Mouse (Mus musculus): ENCODE results near the gene Ms4a6b.
"Not testable (repeated sequence)": the region's sequence is repeated elsewhere in the genome, so short reads cannot be mapped to it uniquely, and the experiment has no call there.

Gene Ms4a6b

DNA sequence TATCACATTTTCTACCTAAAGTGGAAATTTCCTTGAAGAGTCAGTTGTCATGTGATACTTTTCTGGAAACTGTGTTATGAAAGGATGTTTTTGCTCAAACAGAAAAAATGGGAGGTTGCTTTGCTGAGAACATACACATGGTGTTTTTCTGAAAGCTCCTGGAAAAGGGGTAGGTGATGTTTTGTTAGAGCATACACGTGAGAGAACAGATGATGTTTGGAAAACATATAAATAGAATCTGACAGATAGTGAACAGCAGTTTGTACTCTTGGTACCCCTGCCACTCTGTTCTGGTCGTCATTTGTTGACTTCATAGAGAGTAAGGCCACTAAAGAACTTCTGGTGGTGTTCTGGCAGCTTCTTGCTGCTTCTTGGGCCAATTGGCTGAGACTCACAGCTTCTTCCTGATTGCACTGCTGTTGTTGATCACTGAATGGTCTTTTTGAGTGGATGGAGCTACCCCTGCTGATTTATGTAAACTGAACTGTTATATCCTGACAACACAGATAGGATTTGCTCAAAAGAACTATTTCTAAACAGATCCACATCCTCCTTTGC, 17.7 kb downstream of the Ms4a6b start:
- DNase-seq (ENCODE audit: low read depth), result no peak

DNA sequence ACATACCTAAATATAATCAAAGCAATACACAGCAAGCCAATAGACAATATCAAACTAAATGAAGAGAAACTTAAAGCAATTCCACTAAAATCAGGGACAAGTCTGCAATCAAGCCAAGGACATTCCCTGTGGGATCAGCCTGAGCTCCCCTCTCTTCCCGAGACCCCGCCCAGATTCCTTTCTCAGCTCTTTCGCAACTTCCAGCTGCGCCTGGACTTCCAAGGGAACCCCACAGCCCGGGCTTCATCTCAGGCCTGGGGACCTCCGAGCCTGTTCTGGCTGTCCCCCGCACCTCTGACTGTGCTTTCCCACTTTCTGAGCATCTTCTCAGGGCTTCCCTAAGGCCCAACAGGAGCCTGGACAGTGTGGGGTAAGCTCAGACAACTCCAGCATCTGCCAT, 20.3 kb downstream of the Ms4a6b start, which contains the start of gene Ms4a4d:
TSS of gene Ms4a4d (plus strand) at position 209 of the 400 bp plus-strand sequence.
- DNase-seq (ENCODE audit: low read depth), result no peak

DNA sequence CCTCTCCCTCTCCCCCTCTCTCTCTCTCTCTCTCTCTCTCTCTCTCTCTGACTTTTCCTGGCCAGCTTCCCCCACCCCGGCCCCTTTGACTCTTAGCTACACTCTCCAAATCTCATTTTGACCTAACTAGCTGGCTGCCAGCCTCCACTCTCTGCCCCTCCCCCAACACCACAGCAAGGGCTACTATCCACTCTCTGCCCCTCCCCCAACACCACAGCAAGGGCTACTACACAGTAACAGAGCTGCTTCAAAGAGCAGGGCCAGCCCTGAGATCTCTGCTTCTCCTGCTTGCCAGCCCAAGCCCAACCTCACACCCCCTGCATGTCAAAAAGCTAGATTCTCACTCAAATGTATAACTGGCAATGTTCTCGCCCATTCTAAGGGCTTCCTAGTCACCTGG, 21.0 kb downstream of the Ms4a6b start:
- no peak for DNase-seq (ENCODE audit: low read depth)

DNA sequence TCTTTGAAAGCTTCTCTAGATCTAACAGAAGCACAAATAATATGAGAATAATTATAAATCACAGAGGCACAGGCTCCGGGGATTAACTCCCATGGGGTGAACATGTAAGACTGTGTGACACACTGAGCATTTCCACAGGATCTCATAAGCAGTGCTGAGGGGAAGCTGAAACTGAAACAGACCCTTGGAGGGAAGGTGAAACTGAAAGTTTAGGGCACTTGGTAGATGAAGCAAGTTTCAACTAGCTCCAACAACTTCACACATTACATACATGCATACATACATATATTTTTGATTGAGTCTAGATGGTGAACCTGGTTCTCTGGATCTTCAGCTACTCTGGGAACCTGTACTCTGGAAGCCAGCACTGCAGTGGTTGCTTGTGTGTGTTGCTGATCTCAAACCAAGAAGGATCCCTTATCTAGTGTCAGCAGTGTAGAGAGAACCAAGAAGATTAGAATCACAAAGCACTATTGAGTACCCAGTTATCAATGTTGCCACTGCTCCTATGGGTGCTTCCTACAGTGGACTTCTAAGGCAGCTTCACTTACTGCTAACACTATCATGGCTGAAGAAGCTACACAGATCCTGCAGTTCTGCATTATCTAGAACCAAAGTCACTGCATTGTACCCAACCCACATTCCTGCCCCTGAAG, 24.0 kb downstream of the Ms4a6b start:
- DNase-seq (ENCODE audit: low read depth), result not testable (repeated sequence)

DNA sequence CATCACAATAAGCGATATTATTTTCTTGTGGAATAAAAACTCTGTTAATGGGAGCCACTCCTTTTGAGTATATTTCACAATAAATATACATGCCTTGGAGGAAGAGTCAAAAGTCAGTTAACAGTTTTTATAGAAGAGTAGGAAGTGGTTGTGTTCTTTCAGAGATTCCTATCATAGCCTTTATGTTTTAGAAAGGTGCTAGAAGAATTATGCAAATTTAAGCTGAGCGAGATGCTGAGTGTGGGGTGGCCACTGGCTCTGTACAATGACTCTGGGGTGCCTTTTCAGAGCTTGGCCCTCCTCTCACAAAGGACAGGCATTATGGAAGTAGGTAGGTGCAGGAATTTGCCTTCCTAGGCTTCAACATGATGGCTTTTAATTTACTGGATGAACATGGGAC, 28.1 kb downstream of the Ms4a6b start:
- DNase-seq (ENCODE audit: low read depth), result not testable (repeated sequence)

DNA sequence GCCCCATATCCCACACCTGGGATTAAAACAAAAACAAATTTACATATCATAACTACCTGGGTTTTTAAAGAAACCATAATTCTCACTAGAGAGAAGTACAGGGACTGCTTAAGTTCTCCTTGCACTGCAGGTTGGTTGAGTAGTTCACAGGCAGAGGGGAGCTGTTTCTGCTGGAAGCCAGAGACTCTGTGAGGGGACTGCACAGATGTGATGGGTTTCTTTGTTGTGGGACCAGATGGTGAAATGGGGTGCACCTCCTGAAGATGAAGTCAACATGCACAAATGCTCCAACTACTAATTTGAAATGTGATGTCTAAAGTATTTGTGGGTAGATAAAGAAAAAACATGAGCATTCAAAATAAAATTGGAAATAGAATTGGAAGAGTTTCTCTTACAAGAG, 31.6 kb downstream of the Ms4a6b start:
- DNase-seq (ENCODE audit: low read depth), result no peak

DNA sequence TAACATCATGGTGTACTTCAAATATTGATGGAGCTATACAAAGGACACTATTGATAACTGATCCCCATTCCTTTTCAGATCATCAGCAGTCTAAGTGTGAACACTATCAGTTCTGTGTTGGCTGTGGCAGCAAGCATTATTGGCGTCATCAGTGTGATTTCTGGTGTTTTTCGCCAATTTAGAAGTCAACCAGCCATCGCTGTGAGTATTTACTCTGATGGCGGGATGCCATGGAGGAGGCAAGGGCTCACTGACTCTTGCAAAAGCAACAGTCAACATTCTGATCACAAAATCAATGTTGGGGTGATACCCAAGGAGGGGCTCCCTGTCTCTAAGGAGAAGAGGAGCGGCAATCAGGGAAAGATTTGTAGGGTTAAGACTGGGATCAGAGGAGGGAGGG, 38.4 kb downstream of the Ms4a6b start:
- DNase-seq (ENCODE audit: low read depth), result no peak

DNA sequence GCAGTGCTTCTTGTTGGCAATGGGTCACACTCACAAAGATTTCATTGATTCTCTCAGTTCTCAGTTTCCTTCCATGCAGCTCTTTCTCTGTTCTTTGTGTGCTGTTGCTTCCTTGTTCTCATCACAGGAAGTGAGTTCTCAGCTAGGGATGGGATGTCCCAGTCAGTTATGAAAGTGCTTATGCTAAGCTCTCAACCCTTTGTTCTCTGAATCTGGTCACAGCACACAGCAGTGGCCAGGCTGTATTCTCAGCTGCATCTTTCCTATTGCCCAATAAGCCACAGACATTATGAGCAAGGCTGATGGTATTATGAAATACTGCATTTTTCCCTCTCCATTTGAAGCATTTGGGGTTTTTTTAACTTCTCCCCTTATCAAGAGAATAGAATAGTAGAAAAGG, 43.2 kb downstream of the Ms4a6b start:
- DNase-seq (ENCODE audit: low read depth), result not testable (repeated sequence)

DNA sequence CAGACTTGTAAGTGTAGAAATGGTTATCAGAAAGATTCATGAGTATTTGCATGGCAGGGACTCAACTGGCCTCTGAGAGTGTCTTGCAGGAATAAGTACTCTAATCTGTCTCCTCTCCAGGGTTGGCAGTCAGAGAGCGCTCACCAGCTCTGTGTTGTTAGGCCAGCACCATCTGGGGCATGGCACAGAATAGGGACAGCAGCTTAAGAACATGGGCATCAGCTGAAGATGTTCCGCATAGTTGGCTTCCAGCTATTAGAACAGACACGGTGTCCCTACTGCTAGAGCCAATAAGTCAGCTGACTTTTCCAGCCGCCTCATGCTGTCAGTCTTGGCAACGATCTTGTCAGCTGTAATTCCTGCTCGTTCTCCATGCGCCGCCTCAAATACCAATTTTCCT, 58.7 kb downstream of the Ms4a6b start:
- no peak for DNase-seq (ENCODE audit: low read depth)
